Mouse (Mus musculus) effector memory CD4-positive, alpha-beta T cell, adult 7 months (primary cell): ENCODE measurements around the gene Atp6v1b1. TPM values are rescaled to one million over a fixed set of nuclear protein-coding genes. Genes with fewer than 3 reads are reported as not detected.

Experiments used
- polyA plus RNA-seq: library from polyadenylated mRNA; unstranded; fragments of 100-300 nt; shearing (Covaris generic); gene quantifications from one replicate; pipeline ENCODE4 v1.2.1, GENCODE M21; 2017

The Atp6v1b1 gene
- not detected for polyA plus RNA-seq

GRCm38 (mm10) chr6:83742761-83743160 is at the start of gene Atp6v1b1:
TSS of gene Atp6v1b1 (plus strand) at chr6:83742990.

GRCm38 (mm10) chr6:83711067-83711675 is 31.6 kb upstream of the Atp6v1b1 start, which contains the start of gene Vax2:
TSS of gene Vax2 (plus strand) at chr6:83711264.

GRCm38 (mm10) chr6:83762344-83762743 is 19.6 kb downstream of the Atp6v1b1 start, which contains the start of gene Ankrd53:
TSS of gene Ankrd53 (plus strand) at chr6:83762644.

GRCm38 (mm10) chr6:83775638-83776293 is 33.0 kb downstream of the Atp6v1b1 start, which contains the start of gene Tex261:
TSS of gene Tex261 (minus strand) at chr6:83775813.

GRCm38 (mm10) chr6:83794760-83795296 is 52.0 kb downstream of the Atp6v1b1 start, which contains the start of gene Nagk:
TSS of gene Nagk (plus strand) at chr6:83794982.

Other genes with a start within 250 kb of the Atp6v1b1 start
- 87.0 TPM for gene Dguok, start 236.0 kb upstream of the Atp6v1b1 start, polyA plus RNA-seq
- gene Actg2, start 206.7 kb upstream of the Atp6v1b1 start, polyA plus RNA-seq: 0.51 TPM
- 29.2 TPM for gene Stambp, start 170.3 kb upstream of the Atp6v1b1 start, polyA plus RNA-seq
- not detected for gene Clec4f, start 86.8 kb upstream of the Atp6v1b1 start, polyA plus RNA-seq
- not detected for gene Cd207, start 65.1 kb upstream of the Atp6v1b1 start, polyA plus RNA-seq
- 3.8 TPM for gene Vax2, start 31.7 kb upstream of the Atp6v1b1 start, polyA plus RNA-seq
- gene Ankrd53, start 19.7 kb downstream of the Atp6v1b1 start, polyA plus RNA-seq: not detected
- 60.5 TPM for gene Tex261, start 32.8 kb downstream of the Atp6v1b1 start, polyA plus RNA-seq
- gene Nagk, start 52.0 kb downstream of the Atp6v1b1 start, polyA plus RNA-seq: 13.1 TPM
- 63.7 TPM for gene Paip2b, start 88.8 kb downstream of the Atp6v1b1 start, polyA plus RNA-seq
- gene Zfp638, start 124.1 kb downstream of the Atp6v1b1 start, polyA plus RNA-seq: 85.3 TPM